Mouse (Mus musculus) liver, adult 2 months (tissue): ENCODE data around the gene Rfx7. TPM values are rescaled to one million over a fixed set of nuclear protein-coding genes. Genes with fewer than 3 reads are reported as not detected.
"Not testable (repeated sequence)": the region's sequence is repeated elsewhere in the genome, so short reads cannot be mapped to it uniquely, and the experiment has no call there.

Experiments
- DNase-seq: peaks from one replicate; pipeline ENCODE4 v3.0.0-alpha.2; 2011; ENCODE audit warnings: low read depth, low spot score; ENCODE audit errors: extremely low read depth
- H3K27ac ChIP-seq: fragments of 200-500 bp; replicated peaks from 2 replicates; pipeline ENCODE4 v1.5.1; 2012; ENCODE audit warnings: low read depth, mild to moderate bottlenecking, control low read depth, inconsistent platforms, low read length; ENCODE audit not compliant: insufficient read depth
- H3K27me3 ChIP-seq: fragments of 200-500 bp; 2 replicates; pipeline ENCODE4 v1.6.1; 2012; ENCODE audit warnings: mild to moderate bottlenecking, moderate library complexity, low read length, inconsistent platforms; ENCODE audit not compliant: control insufficient read depth, insufficient read depth
- H3K36me3 ChIP-seq: fragments of 200-500 bp; 2 replicates; pipeline ENCODE4 v1.6.1; 2012; ENCODE audit warnings: low read length, inconsistent platforms; ENCODE audit not compliant: control insufficient read depth, insufficient read depth
- H3K4me1 ChIP-seq: fragments of 200-500 bp; 2 replicates; pipeline ENCODE4 v1.6.1; 2011; ENCODE audit warnings: low read length; ENCODE audit not compliant: control insufficient read depth, insufficient read depth
- H3K4me3 ChIP-seq: fragments of 200-500 bp; 2 replicates; pipeline ENCODE4 v1.5.1; 2011; ENCODE audit warnings: low read depth, mild to moderate bottlenecking, control low read depth, low read length, moderate library complexity; ENCODE audit not compliant: insufficient read depth
- H3K79me2 ChIP-seq: fragments of 200-500 bp; 2 replicates; pipeline ENCODE4 v1.6.1; 2012; ENCODE audit warnings: inconsistent platforms, mild to moderate bottlenecking, low read length, moderate library complexity; ENCODE audit not compliant: control insufficient read depth, insufficient read depth
- H3K9ac ChIP-seq: fragments of 200-500 bp; 2 replicates; pipeline ENCODE4 v1.6.1; 2012; ENCODE audit warnings: low read depth, mild to moderate bottlenecking, control low read depth, inconsistent platforms, low read length
- CTCF ChIP-seq: fragments of 200-500 bp; IDR thresholded peaks from 2 replicates; pipeline ENCODE4 v1.5.1; 2011; ENCODE audit warnings: low read depth, low read length, control low read depth
- POLR2A ChIP-seq: fragments of 200-500 bp; IDR thresholded peaks from 2 replicates; pipeline ENCODE4 v1.6.1; 2011; ENCODE audit warnings: low read length, control low read depth; ENCODE audit not compliant: insufficient read depth; ENCODE audit errors: extremely low read depth
- WGBS: fragments of 180-500 bp; shearing (Covaris S2); methylation state at CpG from one replicate; pipeline ENCODE4 v1.1.7; 2018; 5-methylcytosine and 5-hydroxymethylcytosine counted together
- polyA plus RNA-seq: library from polyadenylated mRNA; depleted of rRNA; stranded (reverse); fragments of >200 nt; gene quantifications from 2 replicates; pipeline ENCODE4 v1.2.3, GENCODE M21; 2012
- total RNA-seq: library from RNA; depleted of rRNA; stranded (reverse); fragments of >200 nt; gene quantifications from 2 replicates; pipeline ENCODE4 v1.2.3, GENCODE M21; 2014

Rfx7 gene
- total and polyA plus RNA-seq, 2 experiments, result 3.3 to 5.4 TPM

DNA sequence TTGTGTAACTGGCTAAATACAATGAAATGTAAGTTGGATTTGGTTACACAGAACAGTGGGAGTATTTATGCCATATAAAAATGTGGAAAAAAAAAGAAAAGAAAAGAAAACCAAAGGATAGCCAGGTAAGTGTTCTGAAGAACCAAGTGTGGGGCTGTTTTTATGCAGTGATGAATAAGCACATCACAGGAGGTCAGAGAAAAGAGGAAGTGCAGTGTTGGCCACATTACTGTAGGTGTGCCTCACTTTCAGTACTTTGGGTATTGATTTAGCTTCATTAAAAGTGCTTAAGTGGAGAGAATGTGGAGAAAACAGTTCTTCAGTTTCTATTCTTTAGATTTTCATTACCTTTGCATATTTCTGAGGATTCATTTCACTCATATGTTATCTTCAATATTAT lies 60.0 kb downstream of the Rfx7 start:
- H3K4me1 ChIP-seq, result no peaks in the 10 kb centered on the region
- peaks cover 6% of the 10 kb centered on the region; the same call in 1 of the 2 replicates for H3K36me3 ChIP-seq
- no peaks in the 10 kb centered on the region for H3K27me3 ChIP-seq
- no peaks in the 10 kb centered on the region; the same call in 1 of the 2 replicates for H3K79me2 ChIP-seq
- H3K4me3 ChIP-seq, result no peak overlapping the region
- no peak overlapping the region for H3K27ac ChIP-seq
- DNase-seq, result no peak
- no peak overlapping the region for H3K9ac ChIP-seq
- TF ChIP-seq POLR2A, result no peak
- no peak for TF ChIP-seq CTCF

DNA sequence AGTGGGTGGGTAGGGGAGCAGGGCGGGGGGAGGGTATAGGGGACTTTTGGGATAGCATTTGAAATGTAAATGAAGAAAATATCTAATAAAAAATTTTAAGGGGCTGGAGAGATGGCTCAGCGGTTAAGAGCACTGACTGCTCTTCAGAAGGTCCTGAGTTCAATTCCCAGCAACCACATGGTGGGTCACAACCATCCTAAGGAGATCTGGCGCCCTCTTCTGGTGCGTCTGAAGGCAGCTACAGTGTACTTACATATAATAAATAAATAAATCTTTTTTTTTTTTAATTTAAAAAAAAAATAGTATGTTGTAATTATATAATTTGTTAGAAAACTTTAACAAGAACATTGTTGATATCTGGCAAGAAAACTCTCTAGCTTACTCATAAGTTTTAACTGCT lies 62.6 kb downstream of the Rfx7 start:
- peak; percentile 12; the same call in 1 of the 2 replicates for TF ChIP-seq CTCF
- not testable (repeated sequence) for H3K27ac ChIP-seq, H3K36me3 ChIP-seq, H3K9ac ChIP-seq, H3K27me3 ChIP-seq, H3K79me2 ChIP-seq, H3K4me1 ChIP-seq, H3K4me3 ChIP-seq
- peak; percentile 21 for DNase-seq
- 93% methylated on average over 4 of the region's 4 CpGs for WGBS

DNA sequence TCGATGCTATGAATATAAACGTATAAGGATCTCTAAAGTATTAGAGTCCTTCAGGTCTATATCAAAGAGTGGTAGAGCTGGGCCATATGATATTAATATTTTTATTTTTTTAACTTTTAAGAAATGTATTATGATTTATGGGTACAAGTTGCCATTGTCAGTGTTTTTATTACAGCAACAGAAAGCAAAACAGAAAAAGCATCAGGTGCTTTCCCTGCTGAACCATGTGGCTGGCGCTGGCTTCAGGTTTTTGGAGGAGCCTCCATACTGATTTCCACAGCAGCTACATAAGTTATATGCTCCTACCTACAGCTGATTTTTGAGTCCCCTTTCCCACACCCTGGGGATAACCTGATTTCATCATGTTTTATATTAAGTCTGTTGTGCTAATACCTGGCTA lies 68.1 kb downstream of the Rfx7 start:
- Histone ChIP-seq H3K79me2 (no peaks in the 10 kb centered on the region), H3K9ac (no peak overlapping the region), H3K27ac (no peak overlapping the region), H3K4me1 (no peaks in the 10 kb centered on the region), H3K36me3 (peaks cover 4% of the 10 kb centered on the region; the same call in 1 of the 2 replicates), H3K27me3 (no peaks in the 10 kb centered on the region), H3K4me3 (no peak overlapping the region)
- TF ChIP-seq POLR2A (no peak), CTCF (no peak)
- DNase-seq, result no peak
- 95% methylated on average over 3 of the region's 3 CpGs for WGBS

DNA sequence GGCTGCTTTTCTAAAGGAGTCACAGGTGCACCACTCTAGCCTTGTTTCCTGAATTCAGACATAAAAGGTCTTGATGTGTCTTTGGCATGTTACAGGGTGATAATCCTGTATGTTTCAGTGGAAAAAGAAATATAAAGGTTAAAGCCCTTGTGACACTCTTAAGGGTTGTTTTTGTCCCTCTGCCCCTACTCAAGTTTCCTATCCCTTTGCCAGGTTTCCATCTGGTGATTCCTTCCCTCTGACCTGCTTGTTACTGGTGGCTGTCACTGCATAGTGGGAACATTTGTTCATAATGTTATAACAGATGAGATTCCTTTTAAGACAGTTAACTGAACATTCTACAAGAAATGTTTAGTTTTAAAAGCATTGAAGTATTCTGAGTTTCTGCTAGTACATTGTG lies 77.7 kb downstream of the Rfx7 start:
- no peaks in the 10 kb centered on the region for H3K79me2 ChIP-seq
- no peak overlapping the region for H3K4me3 ChIP-seq
- no peak overlapping the region for H3K27ac ChIP-seq
- peaks cover 18% of the 10 kb centered on the region for H3K36me3 ChIP-seq
- no peak for TF ChIP-seq POLR2A
- no peak for TF ChIP-seq CTCF
- H3K4me1 ChIP-seq, result no peaks in the 10 kb centered on the region
- H3K9ac ChIP-seq, result no peak overlapping the region
- no peak for DNase-seq
- H3K27me3 ChIP-seq, result no peaks in the 10 kb centered on the region

GRCm38 (mm10) chr9:72613884-72614283 lies 81.8 kb downstream of the Rfx7 start:
- Histone ChIP-seq H3K9ac (no peak overlapping the region), H3K27me3 (no peaks in the 10 kb centered on the region), H3K27ac (no peak overlapping the region), H3K79me2 (no peaks in the 10 kb centered on the region), H3K36me3 (peaks cover 44% of the 10 kb centered on the region), H3K4me3 (no peak overlapping the region), H3K4me1 (no peaks in the 10 kb centered on the region)
- DNase-seq, result no peak
- TF ChIP-seq POLR2A, result no peak
- TF ChIP-seq CTCF, result no peak
- WGBS, result 32% methylated on average over 2 of the region's 2 CpGs

GRCm38 (mm10) chr9:72614786-72615480 lies 82.9 kb downstream of the Rfx7 start:
- Histone ChIP-seq H3K36me3 (peaks cover 48% of the 10 kb centered on the region), H3K27me3 (no peaks in the 10 kb centered on the region), H3K4me3 (no peak overlapping the region), H3K79me2 (no peaks in the 10 kb centered on the region), H3K27ac (no peak overlapping the region), H3K4me1 (no peaks in the 10 kb centered on the region), H3K9ac (no peak overlapping the region)
- DNase-seq, result no peak
- TF ChIP-seq CTCF, result no peak
- TF ChIP-seq POLR2A, result no peak
- 87% methylated on average over 6 of the region's 6 CpGs for WGBS
